Mouse (Mus musculus) ZHBTc4 (cell line): ENCODE data around the gene Lrig1.
A peak's percentile ranks its signal among the peaks of the same experiment; 100 is the strongest.

Experiments
- DNase-seq: peaks from one replicate; pipeline ENCODE4 v3.0.0-alpha.2; 2011; ENCODE audit warnings: low read depth, low spot score

Gene Lrig1

DNA sequence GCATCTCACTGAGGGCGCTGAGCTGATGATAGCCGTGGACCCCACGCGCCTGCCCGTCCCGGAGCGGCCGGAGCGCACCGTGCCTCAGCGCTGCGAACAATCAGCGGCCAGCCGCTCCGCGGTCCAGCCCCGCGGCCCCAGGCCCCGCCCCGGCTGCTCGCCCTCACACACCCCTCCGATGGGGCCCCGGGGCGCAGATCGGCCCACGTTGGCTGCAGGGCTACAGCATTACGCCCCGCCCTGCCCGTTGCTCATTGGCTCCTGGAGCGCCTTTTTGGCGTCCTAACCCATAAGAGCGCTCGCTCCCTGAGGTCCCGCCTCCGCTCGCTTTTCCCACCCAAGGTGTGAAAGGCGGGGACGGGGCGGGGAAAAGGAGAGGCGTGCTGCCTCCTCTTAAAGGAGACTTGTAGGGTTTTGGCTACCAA lies at the start of gene Lrig1:
TSS of gene Lrig1 (minus strand) at position 92 of the 425 bp plus-strand sequence.
- peak; percentile 100 for DNase-seq

- DNase-seq, result peak; percentile 59
These were observed 49.7 kb upstream of the Lrig1 start for GRCm38 (mm10) chr6:94749626-94750025.

GRCm38 (mm10) chr6:94748361-94748760 lies 48.4 kb upstream of the Lrig1 start:
- no peak for DNase-seq

DNA sequence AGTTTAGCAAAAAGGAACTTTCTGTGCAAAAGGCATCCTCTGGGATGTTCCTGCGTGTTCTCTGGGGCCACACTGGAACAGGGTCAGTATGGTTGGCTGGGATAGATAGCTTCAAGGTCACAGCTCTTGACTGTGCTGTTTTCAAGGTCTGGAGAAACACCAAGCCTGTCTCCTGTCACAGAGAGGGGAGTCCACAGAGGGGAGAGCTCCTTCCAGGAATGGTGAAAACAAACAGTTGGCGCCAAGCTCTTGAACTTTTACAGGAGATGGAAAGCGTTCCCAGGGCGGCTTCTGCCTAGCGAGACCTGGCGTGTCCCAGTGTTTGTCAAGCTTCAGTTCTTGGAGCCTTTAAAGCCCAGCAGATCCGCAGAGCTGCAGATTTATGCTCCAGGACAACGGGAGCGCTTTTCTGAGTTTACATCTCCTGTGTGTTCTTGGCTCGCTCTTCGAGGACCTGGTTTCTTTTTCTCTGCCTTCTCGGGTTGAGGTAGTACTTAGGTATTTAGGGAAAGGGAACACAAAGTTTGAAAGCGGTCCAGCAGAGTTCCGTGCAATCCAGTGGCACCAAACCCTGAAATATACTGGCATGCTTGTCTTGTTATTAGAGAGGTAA lies 40.3 kb upstream of the Lrig1 start:
- DNase-seq, result no peak

DNA sequence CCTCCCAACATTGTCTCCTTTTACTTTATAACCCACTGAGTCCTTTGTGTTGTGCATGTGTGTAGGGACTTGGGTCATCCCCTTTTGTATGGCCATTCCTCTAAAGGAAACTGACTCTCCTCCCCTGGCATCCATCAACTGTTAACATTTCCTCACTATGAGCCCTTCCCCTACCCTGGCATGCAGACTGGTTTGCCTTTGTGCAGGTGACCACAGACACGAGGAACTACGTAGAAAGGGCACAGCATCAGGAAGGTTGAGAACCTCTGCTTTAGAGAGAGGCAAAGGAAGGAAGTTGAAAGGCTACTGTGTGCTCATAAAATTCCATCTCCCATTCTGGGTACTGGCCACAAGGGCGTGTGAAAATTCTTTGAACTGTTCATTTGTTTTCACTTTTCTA lies 38.7 kb upstream of the Lrig1 start:
- DNase-seq, result no peak

DNA sequence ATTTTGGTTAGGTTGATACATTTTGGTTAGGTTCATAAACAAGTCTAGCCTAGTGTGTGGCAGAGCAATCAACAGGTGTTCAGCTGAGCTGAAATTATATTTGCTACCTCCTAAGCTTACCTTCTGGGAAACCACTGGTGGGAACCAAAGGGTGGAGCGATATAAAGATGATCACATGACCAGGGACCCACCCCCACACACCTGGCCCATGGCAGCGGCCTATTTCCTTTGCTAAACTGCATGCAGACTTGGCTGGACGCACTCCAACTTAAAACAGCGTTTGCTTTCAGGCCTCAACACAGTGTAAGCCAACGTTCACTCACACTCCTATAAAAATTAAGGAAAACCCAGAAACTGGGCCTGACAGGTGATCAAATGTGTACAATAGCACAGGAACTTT lies 33.9 kb upstream of the Lrig1 start:
- DNase-seq, result no peak

GRCm38 (mm10) chr6:94729847-94730246 lies 29.9 kb upstream of the Lrig1 start:
- DNase-seq, result peak; percentile 34

DNA sequence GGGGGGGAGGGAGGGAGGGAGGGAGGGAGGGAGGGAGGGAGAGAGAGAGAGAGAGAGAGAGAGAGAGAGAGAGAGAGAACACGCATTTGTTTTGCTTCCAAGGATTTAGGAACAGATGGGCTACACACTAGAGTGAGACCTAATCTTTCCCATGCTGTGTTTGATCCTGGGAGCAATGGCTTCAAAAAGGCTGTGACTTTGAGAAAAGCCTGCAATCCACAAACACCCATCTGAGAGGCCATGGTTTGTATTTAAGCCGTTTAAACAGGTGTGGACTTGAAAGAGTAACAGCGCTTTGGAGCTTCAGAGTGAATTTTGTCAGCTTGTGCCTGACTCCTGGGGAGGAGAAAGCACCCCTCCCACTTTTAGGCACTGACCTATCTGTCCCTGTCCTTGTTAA lies 29.2 kb upstream of the Lrig1 start:
- no peak for DNase-seq

- DNase-seq, result no peak
These were observed 24.7 kb upstream of the Lrig1 start for GRCm38 (mm10) chr6:94724612-94725011.

- peak; percentile 23 for DNase-seq
These were observed 18.8 kb upstream of the Lrig1 start for GRCm38 (mm10) chr6:94718607-94719346.

GRCm38 (mm10) chr6:94717705-94718489 lies 17.9 kb upstream of the Lrig1 start:
- DNase-seq, result peak; percentile 17

GRCm38 (mm10) chr6:94715645-94715940 lies 15.6 kb upstream of the Lrig1 start:
- DNase-seq, result no peak

- no peak for DNase-seq
These were observed 15.1 kb upstream of the Lrig1 start for GRCm38 (mm10) chr6:94714815-94715644.

GRCm38 (mm10) chr6:94709832-94710231 lies 9.9 kb upstream of the Lrig1 start:
- DNase-seq, result no peak

DNA sequence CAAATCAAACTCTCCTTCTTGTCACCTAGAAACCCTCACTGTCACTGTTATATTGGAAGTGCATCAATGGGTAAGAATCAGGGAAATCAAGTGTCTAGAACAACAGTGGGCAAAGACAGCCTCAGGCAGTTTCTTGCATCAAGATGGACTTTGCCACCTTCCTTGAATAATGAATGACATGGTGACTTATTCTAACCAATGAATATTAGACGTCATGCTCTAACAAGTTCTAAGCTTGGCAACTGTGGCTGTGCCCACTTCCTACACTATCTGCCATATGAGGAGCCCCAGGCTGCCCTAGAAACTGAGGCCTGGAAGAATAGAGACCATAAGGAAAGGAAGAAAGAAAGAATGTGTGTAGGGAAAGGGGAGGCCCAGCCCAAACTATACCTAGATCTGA lies 9.2 kb upstream of the Lrig1 start:
- no peak for DNase-seq

- DNase-seq, result no peak
These were observed 7.3 kb upstream of the Lrig1 start for GRCm38 (mm10) chr6:94707254-94707653.

GRCm38 (mm10) chr6:94705931-94706330 lies 6.0 kb upstream of the Lrig1 start:
- no peak for DNase-seq

DNA sequence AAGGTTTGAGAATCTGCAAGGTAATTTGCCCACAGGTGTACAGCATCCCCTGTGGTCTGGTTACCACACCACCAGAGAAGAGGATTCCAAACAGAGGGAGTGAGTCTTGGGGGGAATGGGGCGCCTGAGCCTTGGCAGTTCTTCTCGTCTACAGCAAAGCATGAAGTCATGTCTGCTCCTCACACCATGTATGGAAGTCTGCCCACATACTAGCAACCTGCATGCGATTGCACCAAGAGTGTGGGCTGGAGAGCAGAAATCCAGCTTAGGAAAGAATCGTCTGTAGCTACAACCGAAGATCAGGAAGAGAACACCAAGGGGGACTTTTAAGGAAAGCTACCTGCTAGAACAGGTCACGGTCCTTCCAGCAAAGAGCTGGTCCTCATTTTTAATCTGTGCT lies 3.0 kb upstream of the Lrig1 start:
- no peak for DNase-seq

GRCm38 (mm10) chr6:94701071-94701470 lies 1.1 kb upstream of the Lrig1 start:
- peak; percentile 64 for DNase-seq

DNA sequence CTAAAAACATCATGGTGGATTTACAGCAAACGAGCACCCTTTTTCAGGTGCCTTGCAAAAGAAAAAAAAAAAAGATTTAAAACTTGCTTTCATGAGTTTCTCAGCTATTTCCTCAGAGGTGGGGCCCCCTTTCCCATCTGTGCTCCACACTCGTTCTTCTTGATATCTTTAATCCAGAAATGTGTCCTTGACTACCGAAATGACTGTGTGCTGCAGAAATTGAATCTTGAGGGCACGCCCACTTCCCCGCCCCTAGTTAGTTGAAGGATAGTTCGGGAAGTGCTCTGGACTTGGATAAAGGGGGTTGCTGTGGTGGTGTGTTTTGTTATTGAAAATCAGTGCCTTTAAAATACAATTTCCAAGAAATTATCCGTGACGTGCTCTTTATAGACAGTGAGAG lies 654 bp upstream of the Lrig1 start:
- peak; percentile 81 for DNase-seq

- DNase-seq, result peak; percentile 68
These were observed 578 bp downstream of the Lrig1 start for GRCm38 (mm10) chr6:94699173-94699987.
